Mouse (Mus musculus): Measurements from ENCODE around the gene Ccdc62. TPM values are rescaled to one million over a fixed set of nuclear protein-coding genes. Genes with fewer than 3 reads are reported as not detected.
A peak's percentile ranks its signal among the peaks of the same experiment; 100 is the strongest.

Ccdc62 gene
- polyA plus RNA-seq, 1 experiment from 2014 or later = 4.6 TPM

- peak; percentile 70 for ATAC-seq (ENCODE audit: low FRiP score)
- Histone ChIP-seq H3K27me3 (ENCODE audit: control insufficient read depth, insufficient read depth, low read length) (no peaks in the 10 kb centered on the region), H3K9ac (ENCODE audit: low read length) (no peak overlapping the region), H3K9me3 (ENCODE audit: control insufficient read depth, low read length) (no peaks in the 10 kb centered on the region), H3K4me3 (ENCODE audit: low read depth, low read length) (no peak overlapping the region), H3K27ac (ENCODE audit: low read depth, low read length) (no peak overlapping the region), H3K36me3 (ENCODE audit: control insufficient read depth, insufficient read depth, low read length) (peaks cover 9% of the 10 kb centered on the region), H3K4me1 (ENCODE audit: control insufficient read depth, insufficient read depth, low read length) (peaks cover 5% of the 10 kb centered on the region), H3K4me2 (no peak overlapping the region)
- DNase-seq (ENCODE audit: low spot score, missing footprints) = peak; percentile 98
- 10% methylated on average over 7 of the region's 7 CpGs for WGBS
These were observed 70.3 kb downstream of the Ccdc62 start for GRCm38 (mm10) chr5:124000824-124001223.

GRCm38 (mm10) chr5:124001274-124001673 lies 70.8 kb downstream of the Ccdc62 start:
- Histone ChIP-seq H3K9me3 (ENCODE audit: control insufficient read depth, low read length) (no peaks in the 10 kb centered on the region), H3K36me3 (ENCODE audit: control insufficient read depth, insufficient read depth, low read length) (peaks cover 14% of the 10 kb centered on the region), H3K27ac (ENCODE audit: low read depth, low read length) (no peak overlapping the region), H3K27me3 (ENCODE audit: control insufficient read depth, insufficient read depth, low read length) (no peaks in the 10 kb centered on the region), H3K4me2 (no peak overlapping the region), H3K9ac (ENCODE audit: low read length) (no peak overlapping the region), H3K4me1 (ENCODE audit: control insufficient read depth, insufficient read depth, low read length) (peaks cover 5% of the 10 kb centered on the region), H3K4me3 (ENCODE audit: low read depth, low read length) (no peak overlapping the region)
- DNase-seq (ENCODE audit: low spot score, missing footprints) = no peak
- ATAC-seq (ENCODE audit: low FRiP score) = peak; percentile 49
- WGBS = 58% methylated on average over 9 of the region's 9 CpGs

GRCm38 (mm10) chr5:124002876-124003275 lies 72.4 kb downstream of the Ccdc62 start:
- H3K4me2 ChIP-seq = no peak overlapping the region
- H3K4me3 ChIP-seq (ENCODE audit: low read depth, low read length) = no peak overlapping the region
- WGBS = 83% methylated on average over 2 of the region's 2 CpGs
- DNase-seq (ENCODE audit: low spot score, missing footprints) (no peak), ATAC-seq (ENCODE audit: low FRiP score) (no peak)
- H3K36me3 ChIP-seq (ENCODE audit: control insufficient read depth, insufficient read depth, low read length) = peaks cover 22% of the 10 kb centered on the region
- no peaks in the 10 kb centered on the region for H3K9me3 ChIP-seq (ENCODE audit: control insufficient read depth, low read length)
- H3K9ac ChIP-seq (ENCODE audit: low read length) = no peak overlapping the region
- no peak overlapping the region for H3K27ac ChIP-seq (ENCODE audit: low read depth, low read length)
- no peaks in the 10 kb centered on the region for H3K27me3 ChIP-seq (ENCODE audit: control insufficient read depth, insufficient read depth, low read length)
- peaks cover 3% of the 10 kb centered on the region for H3K4me1 ChIP-seq (ENCODE audit: control insufficient read depth, insufficient read depth, low read length)

GRCm38 (mm10) chr5:124003375-124003774 lies 72.9 kb downstream of the Ccdc62 start:
- ATAC-seq (ENCODE audit: low FRiP score) = no peak
- Histone ChIP-seq H3K4me1 (ENCODE audit: control insufficient read depth, insufficient read depth, low read length) (peaks cover 3% of the 10 kb centered on the region), H3K9ac (ENCODE audit: low read length) (no peak overlapping the region), H3K4me3 (ENCODE audit: low read depth, low read length) (no peak overlapping the region), H3K9me3 (ENCODE audit: control insufficient read depth, low read length) (no peaks in the 10 kb centered on the region), H3K27ac (ENCODE audit: low read depth, low read length) (no peak overlapping the region), H3K4me2 (no peak overlapping the region), H3K27me3 (ENCODE audit: control insufficient read depth, insufficient read depth, low read length) (no peaks in the 10 kb centered on the region), H3K36me3 (ENCODE audit: control insufficient read depth, insufficient read depth, low read length) (peaks cover 25% of the 10 kb centered on the region)
- DNase-seq (ENCODE audit: low spot score, missing footprints) = no peak
- WGBS = 62% methylated on average over 4 of the region's 4 CpGs

- no peaks in the 10 kb centered on the region for H3K9me3 ChIP-seq (ENCODE audit: control insufficient read depth, low read length)
- DNase-seq (ENCODE audit: low spot score, missing footprints) (no peak), ATAC-seq (ENCODE audit: low FRiP score) (no peak)
- peaks cover 3% of the 10 kb centered on the region for H3K4me1 ChIP-seq (ENCODE audit: control insufficient read depth, insufficient read depth, low read length)
- no peak overlapping the region for H3K27ac ChIP-seq (ENCODE audit: low read depth, low read length)
- H3K36me3 ChIP-seq (ENCODE audit: control insufficient read depth, insufficient read depth, low read length) = peaks cover 29% of the 10 kb centered on the region
- no peak overlapping the region for H3K4me3 ChIP-seq (ENCODE audit: low read depth, low read length)
- H3K4me2 ChIP-seq = no peak overlapping the region
- H3K9ac ChIP-seq (ENCODE audit: low read length) = no peak overlapping the region
- no peaks in the 10 kb centered on the region for H3K27me3 ChIP-seq (ENCODE audit: control insufficient read depth, insufficient read depth, low read length)
- WGBS = 95% methylated on average over 17 of the region's 17 CpGs
These were observed 74.1 kb downstream of the Ccdc62 start for GRCm38 (mm10) chr5:124004356-124005150.

GRCm38 (mm10) chr5:124005151-124005500 lies 74.6 kb downstream of the Ccdc62 start:
- H3K27ac ChIP-seq (ENCODE audit: low read depth, low read length) = no peak overlapping the region
- WGBS = 96% methylated on average over 15 of the region's 15 CpGs
- no peaks in the 10 kb centered on the region for H3K27me3 ChIP-seq (ENCODE audit: control insufficient read depth, insufficient read depth, low read length)
- peaks cover 3% of the 10 kb centered on the region for H3K4me1 ChIP-seq (ENCODE audit: control insufficient read depth, insufficient read depth, low read length)
- DNase-seq (ENCODE audit: low spot score, missing footprints) (no peak), ATAC-seq (ENCODE audit: low FRiP score) (no peak)
- peaks cover 34% of the 10 kb centered on the region for H3K36me3 ChIP-seq (ENCODE audit: control insufficient read depth, insufficient read depth, low read length)
- no peak overlapping the region for H3K9ac ChIP-seq (ENCODE audit: low read length)
- no peak overlapping the region for H3K4me3 ChIP-seq (ENCODE audit: low read depth, low read length)
- H3K4me2 ChIP-seq = no peak overlapping the region
- H3K9me3 ChIP-seq (ENCODE audit: control insufficient read depth, low read length) = no peaks in the 10 kb centered on the region

- H3K4me2 ChIP-seq = no peak overlapping the region
- ATAC-seq (ENCODE audit: low FRiP score) = no peak
- 92% methylated on average over 11 of the region's 11 CpGs for WGBS
These were observed 75.1 kb downstream of the Ccdc62 start for GRCm38 (mm10) chr5:124005591-124005990.

GRCm38 (mm10) chr5:124006082-124006873 lies 75.8 kb downstream of the Ccdc62 start:
- no peaks in the 10 kb centered on the region for H3K9me3 ChIP-seq (ENCODE audit: control insufficient read depth, low read length)
- 92% methylated on average over 26 of the region's 26 CpGs for WGBS
- no peak overlapping the region for H3K4me3 ChIP-seq (ENCODE audit: low read depth, low read length)
- no peak overlapping the region for H3K27ac ChIP-seq (ENCODE audit: low read depth, low read length)
- peaks cover 14% of the 10 kb centered on the region for H3K4me1 ChIP-seq (ENCODE audit: control insufficient read depth, insufficient read depth, low read length)
- ATAC-seq (ENCODE audit: low FRiP score) (no peak), DNase-seq (ENCODE audit: low spot score, missing footprints) (no peak)
- no peak overlapping the region for H3K9ac ChIP-seq (ENCODE audit: low read length)
- no peak overlapping the region for H3K4me2 ChIP-seq
- no peaks in the 10 kb centered on the region for H3K27me3 ChIP-seq (ENCODE audit: control insufficient read depth, insufficient read depth, low read length)
- H3K36me3 ChIP-seq (ENCODE audit: control insufficient read depth, insufficient read depth, low read length) = peaks cover 37% of the 10 kb centered on the region

More at GRCm38 (mm10) chr5:124005591-124005990, 75.1 kb downstream of the Ccdc62 start:
- DNase-seq (ENCODE audit: low spot score, missing footprints) = no peak
- Histone ChIP-seq H3K27me3 (ENCODE audit: control insufficient read depth, insufficient read depth, low read length) (no peaks in the 10 kb centered on the region), H3K9me3 (ENCODE audit: control insufficient read depth, low read length) (no peaks in the 10 kb centered on the region), H3K9ac (ENCODE audit: low read length) (no peak overlapping the region), H3K27ac (ENCODE audit: low read depth, low read length) (no peak overlapping the region), H3K4me3 (ENCODE audit: low read depth, low read length) (no peak overlapping the region), H3K36me3 (ENCODE audit: control insufficient read depth, insufficient read depth, low read length) (peaks cover 37% of the 10 kb centered on the region), H3K4me1 (ENCODE audit: control insufficient read depth, insufficient read depth, low read length) (peaks cover 7% of the 10 kb centered on the region)

- Histone ChIP-seq H3K27ac (ENCODE audit: low read depth, low read length) (no peak overlapping the region), H3K36me3 (ENCODE audit: control insufficient read depth, insufficient read depth, low read length) (peaks cover 37% of the 10 kb centered on the region)
These were observed 76.5 kb downstream of the Ccdc62 start for GRCm38 (mm10) chr5:124006891-124007491.

More at GRCm38 (mm10) chr5:124006891-124007491, 76.5 kb downstream of the Ccdc62 start:
- Histone ChIP-seq H3K4me3 (ENCODE audit: low read depth, low read length) (no peak overlapping the region), H3K4me1 (ENCODE audit: control insufficient read depth, insufficient read depth, low read length) (peaks cover 21% of the 10 kb centered on the region), H3K9me3 (ENCODE audit: control insufficient read depth, low read length) (no peaks in the 10 kb centered on the region), H3K4me2 (no peak overlapping the region), H3K27me3 (ENCODE audit: control insufficient read depth, insufficient read depth, low read length) (no peaks in the 10 kb centered on the region), H3K9ac (ENCODE audit: low read length) (no peak overlapping the region)
- DNase-seq (ENCODE audit: low spot score, missing footprints) = no peak
- ATAC-seq (ENCODE audit: low FRiP score) = no peak
- 92% methylated on average over 17 of the region's 17 CpGs for WGBS

All from midbrain, embryonic 11.5 days (tissue).